Mouse (Mus musculus) mouse embryonic stem cell (cell line): ENCODE results near the gene Cdhr4.
"Not testable (repeated sequence)": the region's sequence is repeated elsewhere in the genome, so short reads cannot be mapped to it uniquely, and the experiment has no call there.

Experiments
- in situ Hi-C, 2 experiments: fragments of 300-500 bp; cut with MboI; formaldehyde crosslinking; loops; 1 replicate in 1 of 2; 3 replicates in 1 of 2; pipeline ENCODE4 v1.14.3; 2019 to 2020; ENCODE audit warnings: low sequenced_read_pairs in 2 of 2, low pct_unique_long_range_greater_than_20kb in 1 of 2, mixed read lengths in 1 of 2; ENCODE audit not compliant: unreplicated experiment in 1 of 2

The Cdhr4 gene

DNA sequence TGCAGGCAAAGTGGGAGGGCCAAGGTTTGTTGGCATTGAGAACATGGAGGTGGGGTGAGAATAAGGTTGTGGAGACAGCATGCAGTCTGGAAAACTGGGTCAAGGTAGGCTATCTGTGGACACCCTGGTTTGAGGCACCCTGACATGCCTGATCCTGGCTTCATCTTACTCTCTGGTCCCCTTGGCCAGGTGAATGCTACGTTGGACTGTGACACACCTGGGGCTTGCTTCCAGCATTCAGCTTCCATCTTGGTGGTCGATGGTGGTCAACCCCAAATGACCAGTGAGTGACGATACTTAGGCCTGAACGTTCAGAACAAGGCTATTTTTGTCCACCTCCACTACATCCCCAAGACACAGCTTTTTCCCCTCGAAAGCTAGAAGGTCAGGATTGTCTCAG, 3.8 kb downstream of the Cdhr4 start, which contains the start of gene Gm20662:
Gm20662 (plus strand) TSS at position 301 of the 400 bp plus-strand sequence.
- in situ Hi-C loops, result no loop called here

DNA sequence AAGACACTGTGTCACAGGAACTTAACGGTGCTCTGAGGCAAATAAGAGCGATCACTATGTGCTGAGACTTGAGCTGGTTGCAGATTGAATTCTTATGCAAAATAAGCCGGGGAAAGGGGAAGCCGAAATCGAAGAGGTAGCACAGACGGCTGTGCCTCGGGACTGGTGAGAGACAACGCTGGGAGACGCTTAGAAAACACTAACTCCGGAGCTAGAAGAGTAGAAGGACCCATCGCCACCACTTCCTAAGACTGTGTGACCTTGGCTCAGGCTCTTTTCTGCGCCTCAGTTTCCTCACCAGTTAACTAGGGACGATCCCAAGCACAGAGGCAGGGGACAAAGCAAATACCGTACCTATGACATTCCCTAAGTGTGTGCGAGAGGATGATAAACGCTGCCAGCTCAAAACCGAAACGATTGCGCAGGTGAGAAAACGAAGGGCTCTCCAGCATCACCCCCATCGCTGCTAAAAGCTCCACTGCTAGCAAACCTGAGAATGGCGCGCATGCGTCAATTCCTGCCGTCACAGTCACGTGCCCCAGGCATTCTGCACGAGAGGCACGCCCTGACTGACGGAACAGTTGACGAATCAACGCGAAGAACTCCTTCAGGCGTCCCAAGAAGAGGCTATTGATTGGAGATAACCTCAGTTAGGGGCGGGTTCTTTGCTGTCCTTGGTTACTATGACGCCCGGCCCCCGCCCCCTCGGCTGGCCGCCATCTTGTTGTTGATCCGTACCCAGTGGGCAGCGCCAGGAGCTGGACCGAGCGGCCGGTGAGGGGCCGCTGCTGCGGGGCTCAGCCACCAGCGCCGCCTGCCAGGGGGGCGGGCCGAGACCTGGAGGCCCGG, 9.8 kb downstream of the Cdhr4 start, which contains the start of gene Ip6k1:
Ip6k1 (plus strand) TSS at position 580 of the 849 bp plus-strand sequence.
- in situ Hi-C loops, result no loop called here

DNA sequence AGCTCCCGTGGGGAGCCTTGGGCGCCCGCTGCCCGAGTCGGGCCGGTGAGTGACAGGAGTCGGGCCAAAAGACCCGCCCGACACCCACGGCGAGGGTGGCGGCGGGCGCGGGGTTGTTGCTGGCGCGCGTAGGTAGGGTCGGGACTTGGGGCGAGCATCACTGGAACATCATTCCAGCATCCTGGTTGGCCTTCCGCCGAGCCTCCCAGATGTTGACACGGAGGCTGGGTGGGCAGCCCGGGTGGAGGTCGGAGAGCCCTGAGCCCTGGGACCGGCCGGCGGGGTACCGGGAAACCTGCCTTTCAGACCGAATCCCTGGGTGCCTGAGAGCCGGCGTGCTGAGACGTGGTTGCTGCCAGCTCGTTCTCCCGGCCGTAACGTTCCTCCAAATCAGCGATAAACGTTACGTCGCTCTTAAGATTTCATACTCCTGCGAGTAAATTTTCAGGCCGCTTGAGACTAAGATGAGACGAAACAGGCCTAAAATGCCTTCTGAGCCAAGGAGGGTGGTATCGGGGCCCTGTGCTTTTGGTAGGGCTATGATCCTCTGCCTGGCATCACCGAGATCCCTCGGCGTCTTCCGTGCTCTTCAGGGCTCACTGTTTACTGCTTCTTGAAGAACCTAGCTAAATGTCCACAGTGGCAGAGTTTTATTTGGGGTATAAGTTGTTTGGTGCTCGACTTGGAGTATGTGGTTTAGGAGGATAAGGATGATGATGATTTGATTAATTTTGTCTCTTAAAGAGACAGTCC, 10.7 kb downstream of the Cdhr4 start:
- in situ Hi-C loops, result no loop called here

DNA sequence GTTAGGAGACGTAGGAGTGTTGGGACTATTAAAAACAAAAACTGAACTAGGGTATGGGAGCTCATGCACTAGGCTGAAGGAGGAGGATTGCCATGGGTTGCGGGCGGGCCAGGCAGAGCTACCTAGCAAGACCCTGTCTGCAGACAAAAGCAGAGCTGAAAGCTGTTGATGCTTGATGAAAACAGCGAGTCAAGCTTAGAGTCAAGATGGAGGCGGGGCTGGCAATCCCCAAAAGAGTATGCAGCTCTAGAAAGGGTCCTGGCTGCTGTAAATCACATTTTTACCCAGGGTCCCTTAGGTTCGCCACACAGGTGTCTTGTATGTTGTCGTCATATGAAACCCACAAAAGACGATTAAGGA, 11.2 kb downstream of the Cdhr4 start:
- in situ Hi-C loops, result no loop called here

DNA sequence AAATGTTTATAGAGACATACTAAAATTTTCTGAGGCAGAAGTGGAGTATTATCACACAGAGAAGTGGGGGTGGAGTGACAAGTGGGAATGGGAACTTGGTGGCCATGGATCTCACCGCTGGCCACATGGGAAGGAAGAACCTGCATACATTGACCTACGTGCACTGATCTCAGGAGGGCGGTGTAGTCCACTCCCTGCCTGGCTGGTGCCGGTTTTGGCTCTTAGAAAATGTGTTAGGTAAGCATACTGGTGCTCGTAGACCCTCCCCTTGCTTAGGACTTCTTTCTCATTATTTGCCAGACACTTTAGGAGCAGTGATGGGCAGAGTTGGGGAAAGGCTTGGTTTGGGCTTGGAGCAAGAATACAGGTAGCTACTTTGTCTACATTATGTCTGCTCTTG, 15.7 kb downstream of the Cdhr4 start:
- in situ Hi-C loops, result no loop called here

DNA sequence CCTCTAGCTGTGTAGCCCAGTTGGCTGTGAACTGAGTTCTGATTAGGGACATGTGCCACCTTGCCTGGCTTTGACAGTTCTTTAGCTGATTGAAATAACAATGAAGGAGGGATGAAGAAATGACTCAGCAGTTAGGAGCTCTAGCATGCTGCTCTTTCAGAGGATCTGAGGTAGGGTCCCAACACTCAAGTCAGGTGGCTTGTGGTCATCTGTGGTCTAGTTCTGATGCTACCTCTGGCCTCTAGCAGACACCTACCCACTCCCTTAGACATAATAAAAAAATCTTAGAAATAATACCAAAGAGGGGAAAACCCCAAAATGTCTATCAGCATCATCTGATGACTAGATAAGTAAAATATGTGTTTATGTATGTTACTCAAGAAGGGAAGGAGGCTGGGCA, 18.1 kb downstream of the Cdhr4 start:
- in situ Hi-C loops, result no loop called here

DNA sequence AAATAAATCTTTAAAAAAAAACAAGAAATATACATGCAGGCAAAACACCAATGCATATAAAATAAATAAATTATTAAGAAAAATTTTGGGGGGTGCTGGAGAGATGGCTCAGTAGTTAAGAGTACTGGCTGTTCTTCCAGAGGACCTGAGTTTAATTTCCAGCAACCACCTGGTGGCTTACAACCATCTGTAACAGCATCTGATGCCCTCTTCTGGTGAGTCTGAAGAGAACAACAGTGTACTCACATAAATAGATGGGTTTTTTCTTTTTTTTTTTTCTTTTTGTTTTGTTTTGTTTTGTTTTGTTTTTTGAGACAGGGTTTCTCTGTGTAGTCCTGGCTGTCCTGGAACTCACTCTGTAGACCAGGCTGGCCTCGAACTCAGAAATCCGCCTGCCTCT, 21.3 kb downstream of the Cdhr4 start:
- in situ Hi-C loops, result not testable (repeated sequence)

DNA sequence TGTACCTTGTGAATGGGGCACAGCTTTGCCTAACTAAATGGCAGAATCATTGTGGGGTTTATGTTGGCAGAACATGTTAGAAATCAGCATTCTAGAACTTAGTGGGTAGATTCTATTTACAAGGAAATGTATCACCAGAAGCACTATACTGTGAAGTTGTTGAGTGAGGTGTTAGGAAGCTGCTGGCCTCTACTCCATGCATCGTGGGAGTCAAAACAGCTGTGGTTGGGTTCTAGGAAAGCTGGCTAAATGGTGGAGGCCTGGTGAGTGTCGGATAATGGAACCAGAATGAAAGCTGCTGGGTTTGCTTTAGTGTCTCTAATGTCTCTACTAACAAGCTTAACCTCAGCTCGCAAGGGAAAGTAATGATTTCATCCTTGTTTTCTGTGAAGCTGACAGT, 24.8 kb downstream of the Cdhr4 start:
- in situ Hi-C loops, result no loop called here

DNA sequence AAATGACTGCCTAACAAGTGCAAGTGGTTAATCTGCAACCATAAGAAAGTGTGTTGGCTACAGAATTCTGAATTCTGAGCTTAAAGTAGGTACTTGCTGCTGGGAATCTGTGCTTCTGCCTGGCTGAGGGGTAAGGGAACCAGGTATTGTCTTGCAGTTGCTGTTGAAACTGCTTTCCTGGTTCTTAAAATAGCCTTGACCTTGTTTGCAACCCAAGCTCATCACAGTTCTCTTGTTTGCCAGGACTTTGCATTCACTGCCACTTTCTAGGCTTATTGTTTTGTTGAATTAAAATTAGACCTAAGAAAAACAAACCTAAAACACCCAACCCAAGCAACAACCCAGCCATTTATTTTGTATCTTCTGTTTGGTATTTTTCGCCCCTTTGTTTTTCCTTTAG, 28.4 kb downstream of the Cdhr4 start:
- in situ Hi-C loops, result no loop called here

DNA sequence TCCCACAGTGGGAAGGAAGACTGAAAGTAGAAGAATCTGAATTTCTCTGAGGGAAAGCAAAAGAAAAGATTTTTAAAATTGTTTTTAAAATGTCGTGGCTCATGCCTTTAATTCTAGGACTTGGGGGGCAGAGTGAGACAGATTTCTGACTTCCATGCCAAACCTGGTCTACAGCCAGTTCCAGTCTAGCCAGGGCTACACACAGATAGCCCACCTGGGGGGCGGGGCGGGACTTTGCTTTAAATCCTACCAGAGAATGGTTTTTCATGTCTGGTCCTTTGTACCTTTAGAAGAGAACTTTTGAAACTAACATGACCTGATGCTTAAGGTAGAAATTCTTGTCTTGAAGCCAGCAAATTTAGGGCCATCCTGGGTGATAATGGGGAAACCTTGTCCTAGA, 30.9 kb downstream of the Cdhr4 start:
- in situ Hi-C loops, result no loop called here

DNA sequence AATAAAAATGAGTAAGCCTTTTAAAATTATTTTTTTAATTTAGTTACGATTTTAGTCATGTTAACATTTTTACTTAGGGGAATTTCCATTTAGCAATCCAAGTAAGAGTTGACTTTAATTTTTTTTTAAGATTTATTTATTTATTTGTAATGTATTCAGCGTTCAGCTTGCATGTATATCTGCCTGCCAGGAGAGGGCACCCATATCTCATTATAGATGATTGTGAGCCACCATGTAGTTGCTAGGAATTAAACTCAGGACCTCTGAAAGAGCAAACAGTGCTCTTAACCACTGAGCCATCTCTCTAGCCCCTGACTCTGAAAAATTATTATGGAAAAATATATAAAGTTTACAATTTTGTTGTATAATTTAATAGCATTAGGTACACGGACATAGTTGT, 34.3 kb downstream of the Cdhr4 start:
- in situ Hi-C loops, result no loop called here

DNA sequence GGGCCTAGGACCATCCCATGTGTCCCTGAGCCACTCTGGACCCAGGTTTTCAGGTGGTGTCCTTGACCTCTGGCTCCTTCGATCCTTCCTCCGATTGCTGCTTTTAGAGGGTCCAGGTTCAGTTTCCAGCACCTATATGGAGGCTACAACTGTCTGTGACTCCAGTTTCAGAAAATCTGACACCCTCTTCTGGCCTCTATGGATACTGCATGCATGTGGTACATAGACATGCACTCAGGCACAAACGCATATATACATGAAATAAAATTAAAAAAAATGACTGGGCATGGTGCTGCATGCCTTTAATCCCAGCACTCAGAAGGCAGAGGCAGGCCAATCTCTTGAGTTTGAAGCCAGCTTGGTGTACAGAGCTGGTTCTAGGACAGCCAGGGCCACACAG, 35.6 kb downstream of the Cdhr4 start:
- in situ Hi-C loops, result no loop called here

DNA sequence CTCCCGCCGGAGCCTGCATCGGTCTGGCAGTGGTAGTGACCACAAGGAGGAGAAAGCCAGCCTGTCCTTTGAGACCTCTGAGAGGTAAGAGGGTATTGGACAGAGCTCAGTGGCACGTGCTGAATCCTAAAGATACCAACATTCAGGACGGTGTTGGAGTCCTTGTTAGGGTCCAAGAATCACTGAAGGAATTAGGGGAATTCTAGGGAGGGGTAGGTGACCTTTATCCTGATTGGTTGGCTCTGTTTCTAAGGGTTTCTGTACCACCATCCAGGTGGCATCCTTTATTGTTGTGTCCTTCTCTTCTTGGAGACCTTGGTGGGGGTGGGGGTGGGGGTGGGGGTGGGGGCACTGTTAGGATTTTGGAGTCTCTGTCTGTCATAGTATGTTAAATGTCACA, 39.8 kb downstream of the Cdhr4 start:
- in situ Hi-C loops, result no loop called here

DNA sequence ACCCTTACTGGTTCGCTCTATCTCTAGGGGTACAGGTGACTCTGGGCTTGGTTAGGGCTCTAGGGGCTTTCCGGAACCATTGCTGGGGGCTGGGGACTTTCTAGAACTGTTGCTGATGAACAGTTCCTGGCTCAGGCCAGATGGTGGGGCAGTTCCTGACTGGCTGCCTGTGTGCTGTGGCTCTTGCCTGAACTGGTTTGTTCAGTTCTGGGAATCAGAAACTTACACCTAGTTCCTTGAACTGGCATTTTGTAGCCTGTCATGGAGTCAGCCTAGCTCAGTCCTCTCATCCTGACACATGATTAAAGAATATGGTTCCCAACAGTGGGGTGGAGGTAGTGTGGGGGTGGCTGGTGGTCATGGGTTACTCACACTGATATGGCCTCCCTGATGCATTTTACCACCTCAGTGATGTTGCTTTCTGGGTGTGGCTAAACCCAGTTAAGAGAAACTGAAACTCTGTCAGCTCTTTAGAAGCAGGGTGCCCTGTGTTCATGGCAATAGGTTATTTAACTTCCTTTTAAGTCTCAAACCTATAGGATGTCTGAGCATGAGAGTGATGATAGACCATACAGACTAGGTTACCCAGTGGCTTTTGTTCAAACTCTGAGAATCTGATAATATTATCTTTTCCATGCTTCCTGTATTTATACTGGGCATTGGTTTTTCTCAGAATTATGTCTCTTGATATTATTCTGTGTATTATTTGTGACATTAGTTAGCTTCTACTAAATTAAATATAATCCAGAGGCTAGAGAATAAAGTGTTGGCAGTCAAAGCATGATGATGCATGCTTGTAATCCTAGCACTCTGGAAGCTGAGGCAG, 43.2 kb downstream of the Cdhr4 start:
- in situ Hi-C loops, result no loop called here

DNA sequence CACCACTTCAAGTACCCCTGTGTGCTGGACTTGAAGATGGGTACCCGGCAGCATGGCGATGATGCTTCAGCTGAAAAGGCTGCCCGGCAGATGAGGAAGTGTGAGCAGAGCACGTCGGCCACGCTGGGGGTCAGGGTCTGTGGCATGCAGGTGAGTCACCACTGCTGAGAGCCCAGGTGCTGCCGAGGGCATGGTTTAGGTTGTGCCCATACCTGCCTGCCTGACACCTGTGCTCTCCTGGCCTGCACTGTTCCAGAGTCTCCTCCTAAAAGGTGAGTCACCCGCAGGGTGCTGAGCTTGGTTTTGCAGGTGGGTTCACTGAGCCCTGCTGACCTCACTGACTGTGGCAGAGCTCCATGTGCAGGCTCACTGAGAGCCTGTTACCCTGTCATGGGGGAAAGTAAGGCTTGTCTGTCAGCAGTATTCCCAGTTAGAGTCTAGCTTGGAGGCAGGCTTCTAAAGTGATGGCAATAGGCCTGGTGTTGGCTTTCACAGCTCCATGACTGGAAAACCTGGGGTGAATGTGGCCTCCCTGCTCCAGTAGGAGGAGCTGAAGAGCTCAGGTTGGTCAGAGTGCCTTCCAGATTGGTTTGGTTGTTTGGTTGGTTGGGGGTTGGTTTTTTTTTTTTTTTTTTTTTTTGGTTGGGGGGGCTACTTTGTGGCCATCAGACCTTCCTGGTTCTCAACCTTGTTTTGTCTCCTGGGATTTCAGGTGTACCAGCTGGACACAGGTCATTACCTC, 52.6 kb downstream of the Cdhr4 start:
- in situ Hi-C loops, result no loop called here

DNA sequence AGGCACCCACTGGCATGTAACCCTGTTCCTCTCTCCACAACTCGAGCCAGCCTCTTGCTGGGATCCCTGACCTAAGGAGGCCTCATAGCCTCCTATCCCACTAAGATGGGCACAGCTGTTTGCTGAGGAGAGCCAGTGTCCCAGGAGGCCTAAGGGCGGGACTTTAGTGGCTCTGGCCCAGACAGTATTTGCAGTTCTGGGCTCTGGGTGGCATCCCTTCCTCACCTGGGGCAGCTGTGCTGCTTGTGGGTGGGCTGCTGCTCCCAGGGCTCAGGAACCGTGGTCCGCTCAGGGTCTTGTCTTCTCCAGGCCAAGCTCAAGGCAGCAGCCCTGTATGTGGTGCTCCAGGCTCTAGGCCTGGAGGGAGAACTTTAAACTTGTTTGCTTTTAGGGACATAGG, 54.3 kb downstream of the Cdhr4 start:
- in situ Hi-C loops, result no loop called here

DNA sequence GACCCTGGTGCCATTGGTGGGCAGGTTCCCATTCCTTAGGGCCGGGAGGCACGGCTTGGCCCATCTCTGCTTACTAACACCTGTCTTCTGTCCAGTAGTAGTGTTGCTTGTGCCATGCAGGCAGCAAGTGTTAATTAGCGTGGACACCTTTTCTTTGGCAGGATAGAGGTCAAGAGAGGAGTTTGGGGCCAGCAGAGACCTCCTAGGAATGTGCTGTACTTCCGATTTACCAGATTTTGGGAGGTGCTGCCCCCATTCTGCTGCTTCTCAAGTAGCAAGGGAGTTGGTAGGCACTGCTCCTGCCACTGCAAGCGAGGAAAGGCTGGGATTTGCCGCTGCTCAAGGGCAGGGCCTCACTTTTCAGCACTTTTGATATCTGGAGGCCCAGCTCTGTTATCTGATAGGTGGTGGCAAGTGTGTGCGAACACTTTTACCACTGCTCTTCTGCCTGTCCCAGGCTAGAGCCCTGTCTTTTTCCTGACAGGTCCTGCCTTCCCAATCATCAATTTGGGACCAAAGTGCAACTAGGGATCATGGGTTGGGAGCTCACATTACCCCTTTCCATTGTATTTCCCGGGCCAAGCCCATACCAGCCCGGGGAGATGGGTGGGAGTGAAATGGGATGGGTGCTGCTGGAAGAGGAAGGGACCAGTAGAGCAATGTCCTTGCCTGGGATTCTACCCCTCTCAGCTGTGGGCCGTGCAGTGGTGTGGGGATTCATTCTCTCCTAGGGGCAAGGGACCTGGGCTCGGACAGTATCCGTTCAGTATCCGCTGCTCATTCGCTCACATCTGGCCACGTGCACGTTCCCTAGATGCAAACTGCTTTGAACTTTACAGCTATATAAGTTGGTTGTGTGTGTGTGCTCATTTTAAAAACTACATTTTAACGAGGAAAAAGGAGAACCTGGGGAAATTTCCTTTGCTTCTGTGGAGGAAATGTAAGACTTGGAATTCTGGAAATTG, 55.6 kb downstream of the Cdhr4 start:
- in situ Hi-C loops, result no loop called here
